Mouse (Mus musculus): ENCODE measurements at regions not wholly inside any gene's neighbourhood (a gene's known extent, or its start where the extent isn't known, plus 50 kb on each side); places are given as distances from the start of the nearest gene placed in this dataset.

GRCm38 (mm10) chr17:45836253-45836652, 102.6 kb upstream of the 1600014C23Rik start:
- TF ChIP-seq POLR2A (IDR thresholded peaks at IDR 0.05; ENCODE audit: borderline replicate concordance, low read depth, low read length) (no peak), CTCF (IDR thresholded peaks at IDR 0.05; ENCODE audit: low read depth, low read length) (no peak)
